Mouse (Mus musculus): ENCODE data around the gene Aspscr1. TPM values are rescaled to one million over a fixed set of nuclear protein-coding genes. Genes with fewer than 3 reads are reported as not detected.
"Not testable (repeated sequence)": the region's sequence is repeated elsewhere in the genome, so short reads cannot be mapped to it uniquely, and the experiment has no call there.

The Aspscr1 gene
- total RNA-seq, 2 experiments from 2014 or later: 47.4 to 54.9 TPM

GRCm38 (mm10) chr11:120722067-120722630 lies 49.4 kb downstream of the Aspscr1 start:
- peak overlapping the region; percentile 56 for H3K4me3 ChIP-seq
- no peak; the same call in 1 of the 2 replicates for TF ChIP-seq CTCF (IDR thresholded peaks at IDR 0.05)
- DNase-seq (ENCODE audit: extremely low spot score in 1 of 2, low spot score in 2 of 2): no peak
- H3K27ac ChIP-seq: no peak overlapping the region
- intact Hi-C loops (cut with DNase I): loop anchor here (10.0 kb wide), 1 partner anchor 323 kb away; no protein-coding TSS in a partner anchor

DNA sequence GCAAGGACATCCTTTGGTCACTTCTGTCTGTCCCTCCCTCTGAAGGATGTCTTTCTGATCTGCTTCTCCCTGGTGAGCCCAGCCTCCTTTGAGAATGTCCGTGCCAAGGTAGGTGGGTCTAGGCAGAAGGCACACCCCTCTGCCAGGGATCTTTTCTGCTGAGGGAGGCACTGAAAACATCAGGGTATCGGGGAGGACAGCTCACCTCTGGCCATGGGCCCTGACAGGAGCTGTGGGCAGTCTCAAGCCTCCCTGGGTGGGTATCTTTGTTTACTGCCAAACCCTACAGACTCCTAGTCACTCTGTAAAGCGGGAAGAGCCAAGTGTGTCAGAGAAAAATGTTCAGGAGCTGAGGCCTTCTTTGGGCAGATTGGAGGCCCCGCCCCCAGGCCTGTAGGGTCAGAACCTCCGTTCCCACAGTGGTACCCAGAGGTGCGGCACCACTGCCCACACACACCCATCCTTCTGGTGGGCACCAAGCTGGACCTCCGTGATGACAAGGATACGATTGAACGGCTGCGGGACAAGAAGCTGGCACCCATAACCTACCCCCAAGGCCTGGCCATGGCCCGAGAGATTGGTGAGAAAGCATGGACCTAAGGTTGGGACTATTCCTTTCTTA lies 50.1 kb downstream of the Aspscr1 start:
- intact Hi-C loops (cut with DNase I): loop anchor here (10.0 kb wide), 1 partner anchor 322 kb away; no protein-coding TSS in a partner anchor
- DNase-seq (ENCODE audit: extremely low spot score in 1 of 2, low spot score in 2 of 2): peak in 1 of 2 experiments; percentile 9
- no peak for TF ChIP-seq CTCF (IDR thresholded peaks at IDR 0.05)
- no peak overlapping the region for H3K4me3 ChIP-seq
- H3K27ac ChIP-seq: no peak overlapping the region

- no peak overlapping the region for H3K27ac ChIP-seq
- no peak for TF ChIP-seq CTCF (IDR thresholded peaks at IDR 0.05)
- no peak overlapping the region for H3K4me3 ChIP-seq
- no peak for DNase-seq (ENCODE audit: extremely low spot score in 1 of 2, low spot score in 2 of 2)
- intact Hi-C loops (cut with DNase I): loop anchor here (10.0 kb wide), 1 partner anchor 321 kb away; no protein-coding TSS in a partner anchor
These were observed 50.7 kb downstream of the Aspscr1 start for GRCm38 (mm10) chr11:120723509-120723908.

DNA sequence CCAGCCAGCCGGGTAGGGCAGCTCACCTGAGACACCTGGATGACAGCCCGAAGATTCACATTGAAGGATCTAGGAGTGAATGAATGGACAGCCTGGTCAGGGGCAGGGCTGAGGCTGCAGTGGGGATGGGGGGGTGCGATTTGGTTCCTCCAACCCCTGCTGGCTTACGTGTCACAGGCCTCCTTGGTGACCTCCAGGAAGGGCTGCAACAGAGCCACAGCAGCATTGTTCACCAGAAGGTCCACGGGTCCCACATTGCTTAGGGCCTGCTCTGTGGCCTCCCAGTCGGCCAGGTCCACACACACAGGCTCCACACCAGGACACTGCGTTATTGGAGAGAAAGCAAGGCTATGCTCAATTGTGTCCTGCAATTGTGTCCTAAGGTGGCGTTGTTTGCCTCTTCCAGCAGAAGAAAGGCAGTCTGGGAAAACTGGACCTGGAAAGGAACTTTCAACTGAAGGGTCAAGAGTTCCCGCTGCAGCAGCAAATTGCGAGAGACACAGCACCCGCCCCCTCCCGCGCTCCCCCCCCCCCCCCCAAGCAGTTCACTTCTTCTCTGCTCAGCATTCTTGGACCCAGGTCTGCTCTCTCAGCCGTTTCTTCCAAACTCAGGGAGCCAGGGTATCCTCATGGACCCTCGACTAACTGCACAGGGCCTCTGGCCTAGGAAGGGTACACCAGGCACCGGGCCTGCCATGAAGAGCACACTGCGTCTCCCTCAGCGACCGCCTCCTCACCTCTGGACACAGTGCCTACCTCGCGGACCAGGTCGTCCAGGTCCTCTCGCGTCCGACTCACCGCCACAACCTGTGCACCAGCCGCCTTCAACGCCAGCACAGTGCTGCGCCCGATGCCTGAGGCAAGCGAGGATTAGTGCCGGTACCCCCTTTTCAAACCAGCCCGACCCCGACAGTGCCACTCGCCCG lies 53.7 kb downstream of the Aspscr1 start:
- Histone ChIP-seq H3K4me3 (peak overlapping the region; percentile 32), H3K27ac (0 out of 2 replicates have a peak overlapping the region, but pooled peaks have one; percentile 28)
- TF ChIP-seq CTCF (IDR thresholded peaks at IDR 0.05): no peak
- DNase-seq (ENCODE audit: extremely low spot score in 1 of 2, low spot score in 2 of 2): no peak
- intact Hi-C loops (cut with DNase I): loop anchor here (10.0 kb wide), 1 partner anchor 318 kb away; no protein-coding TSS in a partner anchor

DNA sequence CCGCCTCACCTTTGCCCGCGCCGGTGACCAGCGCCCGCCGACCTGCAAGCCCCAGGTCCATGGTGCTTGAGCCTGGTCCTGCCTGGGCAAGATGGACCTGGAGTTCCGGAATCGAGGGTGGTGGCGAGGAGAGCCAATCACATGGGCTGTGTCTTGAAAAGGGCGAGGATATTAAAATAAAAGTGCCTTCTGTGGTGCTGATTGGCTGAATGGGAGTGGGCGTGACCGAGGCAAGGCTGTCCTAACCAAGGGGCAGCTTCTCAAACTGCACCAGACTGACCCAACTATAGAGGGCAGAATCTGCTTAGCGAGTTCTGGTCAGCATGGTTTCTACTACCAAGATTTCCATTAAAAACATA lies 54.4 kb downstream of the Aspscr1 start, which contains the start of gene Dcxr:
Gene Dcxr, minus strand, starts transcription at position 113 of the 359 bp plus-strand sequence.
- 0 out of 2 replicates have a peak within 1 kb of the TSS, but pooled peaks have one; percentile 28 for H3K27ac ChIP-seq
- peak; percentile 45 for TF ChIP-seq CTCF (IDR thresholded peaks at IDR 0.05)
- H3K4me3 ChIP-seq: peak within 1 kb of the TSS; percentile 32
- peak in 1 of 2 experiments; percentile 70 for DNase-seq (ENCODE audit: extremely low spot score in 1 of 2, low spot score in 2 of 2)
- intact Hi-C loops (cut with DNase I): loop anchor here (10.0 kb wide), 1 partner anchor 318 kb away; no protein-coding TSS in a partner anchor

DNA sequence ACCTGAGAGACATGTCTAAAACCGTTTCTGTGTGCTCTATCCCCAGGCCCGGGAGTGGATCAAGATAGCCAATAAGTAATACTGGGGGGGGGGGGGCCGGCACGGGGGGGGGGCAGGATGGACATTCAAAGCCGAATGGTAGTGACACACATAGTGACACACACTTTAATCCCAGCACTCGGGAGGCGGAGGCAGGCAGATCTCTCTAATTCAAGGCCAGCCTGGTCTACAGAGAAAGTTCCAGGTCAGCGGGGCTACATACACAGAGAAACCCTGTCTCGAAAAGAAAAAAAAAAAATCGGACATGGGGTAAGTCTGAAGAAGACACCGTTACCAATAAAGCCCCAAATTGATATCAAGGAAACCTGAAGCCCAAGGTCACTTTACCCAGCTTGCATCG lies 54.8 kb downstream of the Aspscr1 start:
- no peak for DNase-seq (ENCODE audit: extremely low spot score in 1 of 2, low spot score in 2 of 2)
- no peak for TF ChIP-seq CTCF (IDR thresholded peaks at IDR 0.05)
- H3K27ac ChIP-seq: no peak overlapping the region
- no peak overlapping the region for H3K4me3 ChIP-seq
- intact Hi-C loops (cut with DNase I): loop anchor here (10.0 kb wide), 1 partner anchor 317 kb away; no protein-coding TSS in a partner anchor

GRCm38 (mm10) chr11:120728530-120729240 lies 55.9 kb downstream of the Aspscr1 start:
- intact Hi-C loops (cut with DNase I): loop anchor here (10.0 kb wide), 1 partner anchor 316 kb away; no protein-coding TSS in a partner anchor
- Histone ChIP-seq H3K27ac (no peak overlapping the region), H3K4me3 (no peak overlapping the region)

GRCm38 (mm10) chr11:120729432-120730050 lies 56.8 kb downstream of the Aspscr1 start:
- DNase-seq (ENCODE audit: extremely low spot score in 1 of 2, low spot score in 2 of 2); H3K4me3 ChIP-seq; H3K27ac ChIP-seq: not testable (repeated sequence)
- intact Hi-C loops (cut with DNase I): loop anchor here (10.0 kb wide), 1 partner anchor 315 kb away; no protein-coding TSS in a partner anchor

More at GRCm38 (mm10) chr11:120728530-120729240, 55.9 kb downstream of the Aspscr1 start:
- no peak for TF ChIP-seq CTCF (IDR thresholded peaks at IDR 0.05)
- DNase-seq (ENCODE audit: extremely low spot score in 1 of 2, low spot score in 2 of 2): no peak

DNA sequence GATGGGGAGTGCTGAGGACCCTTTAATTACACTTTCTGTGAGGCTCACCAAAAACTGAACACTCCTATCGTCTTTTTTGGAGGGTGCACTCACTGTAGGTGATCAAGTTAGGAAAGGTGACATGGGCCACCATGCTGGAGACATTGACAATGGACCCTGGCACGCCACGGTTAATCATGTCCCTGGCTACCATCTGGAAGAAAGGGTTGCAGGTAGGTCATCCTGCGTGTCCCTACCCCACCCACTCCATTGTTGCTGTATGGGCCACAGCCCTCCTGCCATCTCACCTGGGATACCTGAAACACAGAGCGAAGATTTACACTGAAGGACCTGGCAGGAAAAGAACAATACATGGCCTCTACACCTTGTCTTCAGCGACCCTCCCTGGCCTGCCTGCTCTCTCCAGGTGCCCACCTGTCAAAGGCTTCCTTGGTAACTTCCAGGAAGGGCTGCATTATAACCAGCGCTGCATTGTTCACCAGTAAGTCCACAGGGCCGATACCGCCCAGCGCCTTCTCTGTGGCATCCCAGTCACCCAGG lies 57.6 kb downstream of the Aspscr1 start:
- DNase-seq (ENCODE audit: extremely low spot score in 1 of 2, low spot score in 2 of 2): no peak
- Histone ChIP-seq H3K27ac (no peak overlapping the region), H3K4me3 (no peak overlapping the region)
- intact Hi-C loops (cut with DNase I): no loop called here
- no peak for TF ChIP-seq CTCF (IDR thresholded peaks at IDR 0.05)

- Histone ChIP-seq H3K4me3 (no peak overlapping the region), H3K27ac (no peak overlapping the region)
- DNase-seq (ENCODE audit: extremely low spot score in 1 of 2, low spot score in 2 of 2): no peak
- intact Hi-C loops (cut with DNase I): no loop called here
- no peak for TF ChIP-seq CTCF (IDR thresholded peaks at IDR 0.05)
These were observed 58.6 kb downstream of the Aspscr1 start for GRCm38 (mm10) chr11:120731395-120731794.

All from left cerebral cortex, adult 2 months (tissue).